Mouse (Mus musculus): ENCODE measurements around the gene Otud6a. TPM values are rescaled to one million over a fixed set of nuclear protein-coding genes. Genes with fewer than 3 reads are reported as not detected.
"Not testable (repeated sequence)": the region's sequence is repeated elsewhere in the genome, so short reads cannot be mapped to it uniquely, and the experiment has no call there.

The Otud6a gene
- not detected in 2 replicates for polyA plus RNA-seq (2015; fragmentation: Nextera tagmentation; extraction: Ambion mirVana)

- H3K27ac ChIP-seq = no peak within 1 kb of the TSS
- 88% methylated on average over 21 of the region's 21 CpGs for WGBS
These were observed at the start of gene Otud6a for GRCm38 (mm10) chrX:100428693-100429092. Otud6a (plus strand) TSS chrX:100429013.

GRCm38 (mm10) chrX:100389887-100390286 lies 38.9 kb upstream of the Otud6a start:
- Histone ChIP-seq H3K9ac (no peak overlapping the region), H3K4me1 (no peaks in the 10 kb centered on the region), H3K36me3 (no peaks in the 10 kb centered on the region), H3K27ac (no peak overlapping the region), H3K4me3 (no peak overlapping the region), H3K9me3 (no peaks in the 10 kb centered on the region), H3K27me3 (peaks cover 6% of the 10 kb centered on the region), H3K4me2 (no peak overlapping the region)
- ATAC-seq (ENCODE audit: insufficient number of reproducible peaks, low FRiP score, low TSS enrichment, low read depth) = no peak
- 83% methylated on average over 1 of the region's 1 CpGs for WGBS

More at GRCm38 (mm10) chrX:100428693-100429092, at the start of gene Otud6a:
- Histone ChIP-seq H3K36me3 (no peaks in the 10 kb centered on the region), H3K4me3 (no peak within 1 kb of the TSS), H3K9me3 (no peaks in the 10 kb centered on the region), H3K4me2 (no peak within 1 kb of the TSS), H3K9ac (no peak within 1 kb of the TSS), H3K4me1 (no peaks in the 10 kb centered on the region), H3K27me3 (peaks cover 9% of the 10 kb centered on the region)
- no peak for ATAC-seq (ENCODE audit: insufficient number of reproducible peaks, low FRiP score, low TSS enrichment, low read depth)

GRCm38 (mm10) chrX:100392304-100392703 lies 36.5 kb upstream of the Otud6a start:
- Histone ChIP-seq H3K9me3 (no peaks in the 10 kb centered on the region), H3K4me1 (no peaks in the 10 kb centered on the region), H3K4me3 (no peak overlapping the region), H3K9ac (no peak overlapping the region), H3K27me3 (peaks cover 12% of the 10 kb centered on the region), H3K36me3 (no peaks in the 10 kb centered on the region), H3K4me2 (no peak overlapping the region), H3K27ac (no peak overlapping the region)
- no peak for ATAC-seq (ENCODE audit: insufficient number of reproducible peaks, low FRiP score, low TSS enrichment, low read depth)
- 29% methylated on average over 6 of the region's 6 CpGs for WGBS

- no peak for ATAC-seq (ENCODE audit: insufficient number of reproducible peaks, low FRiP score, low TSS enrichment, low read depth)
- 63% methylated on average over 7 of the region's 7 CpGs for WGBS
- no peaks in the 10 kb centered on the region for H3K4me1 ChIP-seq
These were observed 34.5 kb upstream of the Otud6a start for GRCm38 (mm10) chrX:100394223-100394861.

GRCm38 (mm10) chrX:100395026-100395425 lies 33.8 kb upstream of the Otud6a start:
- Histone ChIP-seq H3K4me1 (no peaks in the 10 kb centered on the region), H3K9me3 (no peaks in the 10 kb centered on the region), H3K36me3 (no peaks in the 10 kb centered on the region), H3K9ac (no peak overlapping the region), H3K27ac (no peak overlapping the region), H3K27me3 (peaks cover 22% of the 10 kb centered on the region), H3K4me3 (no peak overlapping the region), H3K4me2 (no peak overlapping the region)
- no peak for ATAC-seq (ENCODE audit: insufficient number of reproducible peaks, low FRiP score, low TSS enrichment, low read depth)
- 79% methylated on average over 8 of the region's 8 CpGs for WGBS

More at GRCm38 (mm10) chrX:100394223-100394861, 34.5 kb upstream of the Otud6a start:
- Histone ChIP-seq H3K9me3 (no peaks in the 10 kb centered on the region), H3K4me2 (no peak overlapping the region), H3K36me3 (no peaks in the 10 kb centered on the region), H3K9ac (no peak overlapping the region), H3K27me3 (peaks cover 18% of the 10 kb centered on the region), H3K27ac (no peak overlapping the region), H3K4me3 (no peak overlapping the region)

- Histone ChIP-seq H3K9ac (no peak overlapping the region), H3K4me1 (no peaks in the 10 kb centered on the region), H3K36me3 (no peaks in the 10 kb centered on the region), H3K9me3 (no peaks in the 10 kb centered on the region), H3K4me2 (no peak overlapping the region), H3K27ac (no peak overlapping the region), H3K27me3 (peaks cover 28% of the 10 kb centered on the region), H3K4me3 (no peak overlapping the region)
- ATAC-seq (ENCODE audit: insufficient number of reproducible peaks, low FRiP score, low TSS enrichment, low read depth) = no peak
These were observed 27.9 kb upstream of the Otud6a start for GRCm38 (mm10) chrX:100400900-100401299.

- no peak overlapping the region for H3K4me2 ChIP-seq
- 79% methylated on average over 5 of the region's 5 CpGs for whole genome bisulfite sequencing
- H3K36me3 ChIP-seq = no peaks in the 10 kb centered on the region
- H3K4me1 ChIP-seq = no peaks in the 10 kb centered on the region
- no peak overlapping the region for H3K4me3 ChIP-seq
- H3K27me3 ChIP-seq = peaks cover 23% of the 10 kb centered on the region
- no peak overlapping the region for H3K9ac ChIP-seq
- no peak for ATAC-seq (ENCODE audit: insufficient number of reproducible peaks, low FRiP score, low TSS enrichment, low read depth)
- no peaks in the 10 kb centered on the region for H3K9me3 ChIP-seq
- no peak overlapping the region for H3K27ac ChIP-seq
These were observed 27.2 kb upstream of the Otud6a start for GRCm38 (mm10) chrX:100401657-100402056.

- Histone ChIP-seq H3K4me2 (no peak overlapping the region), H3K27ac (no peak overlapping the region), H3K9me3 (no peaks in the 10 kb centered on the region), H3K4me1 (no peaks in the 10 kb centered on the region), H3K36me3 (no peaks in the 10 kb centered on the region), H3K9ac (no peak overlapping the region), H3K27me3 (peaks cover 1% of the 10 kb centered on the region; the same call in 1 of the 2 replicates), H3K4me3 (no peak overlapping the region)
- whole genome bisulfite sequencing = 75% methylated on average over 1 of the region's 1 CpGs
- ATAC-seq (ENCODE audit: insufficient number of reproducible peaks, low FRiP score, low TSS enrichment, low read depth) = no peak
These were observed 19.6 kb upstream of the Otud6a start for GRCm38 (mm10) chrX:100409245-100409644.

- WGBS = 41% methylated on average over 3 of the region's 3 CpGs
- no peak for ATAC-seq (ENCODE audit: insufficient number of reproducible peaks, low FRiP score, low TSS enrichment, low read depth)
- Histone ChIP-seq H3K9ac (no peak overlapping the region), H3K27me3 (peaks cover 17% of the 10 kb centered on the region), H3K36me3 (no peaks in the 10 kb centered on the region), H3K4me1 (no peaks in the 10 kb centered on the region), H3K9me3 (no peaks in the 10 kb centered on the region), H3K4me2 (no peak overlapping the region), H3K27ac (no peak overlapping the region), H3K4me3 (no peak overlapping the region)
These were observed 3.5 kb downstream of the Otud6a start for GRCm38 (mm10) chrX:100432311-100432710.

- WGBS = 81% methylated on average over 2 of the region's 2 CpGs
- H3K36me3 ChIP-seq; H3K9me3 ChIP-seq; H3K4me2 ChIP-seq; ATAC-seq (ENCODE audit: insufficient number of reproducible peaks, low FRiP score, low TSS enrichment, low read depth); H3K27me3 ChIP-seq; H3K9ac ChIP-seq; H3K4me3 ChIP-seq; H3K27ac ChIP-seq; H3K4me1 ChIP-seq: not testable (repeated sequence)
These were observed 13.8 kb downstream of the Otud6a start, which contains the start of gene Awat2 for GRCm38 (mm10) chrX:100442617-100443016. Awat2 (minus strand) TSS chrX:100442717.

- no peak overlapping the region for H3K4me2 ChIP-seq
- 81% methylated on average over 7 of the region's 7 CpGs for WGBS
- H3K4me1 ChIP-seq = no peaks in the 10 kb centered on the region
- H3K9me3 ChIP-seq = no peaks in the 10 kb centered on the region
- H3K27ac ChIP-seq = no peak overlapping the region
- 0 out of 2 replicates have a peak, but pooled peaks cover 3% of the 10 kb centered on the region for H3K27me3 ChIP-seq
- no peak overlapping the region for H3K9ac ChIP-seq
- H3K4me3 ChIP-seq = no peak overlapping the region
- no peak for ATAC-seq (ENCODE audit: insufficient number of reproducible peaks, low FRiP score, low TSS enrichment, low read depth)
- H3K36me3 ChIP-seq = no peaks in the 10 kb centered on the region
These were observed 14.7 kb downstream of the Otud6a start for GRCm38 (mm10) chrX:100443532-100443931.

- ATAC-seq (ENCODE audit: insufficient number of reproducible peaks, low FRiP score, low TSS enrichment, low read depth) = no peak
- Histone ChIP-seq H3K9me3 (no peaks in the 10 kb centered on the region), H3K9ac (no peak overlapping the region), H3K27me3 (peaks cover 18% of the 10 kb centered on the region; the same call in 1 of the 2 replicates), H3K4me1 (no peaks in the 10 kb centered on the region), H3K4me3 (no peak overlapping the region), H3K4me2 (no peak overlapping the region), H3K36me3 (no peaks in the 10 kb centered on the region), H3K27ac (no peak overlapping the region)
- 67% methylated on average over 4 of the region's 4 CpGs for WGBS
These were observed 39.2 kb downstream of the Otud6a start for GRCm38 (mm10) chrX:100468047-100468446.

Data from limb, embryonic 15.5 days (tissue).